Mouse (Mus musculus): ENCODE results near the gene Ntsr1. TPM values are rescaled to one million over a fixed set of nuclear protein-coding genes. Genes with fewer than 3 reads are reported as not detected.

The Ntsr1 gene
- total RNA-seq, 2 experiments from 2014 or later, result 6.4 to 8.2 TPM

GRCm38 (mm10) chr2:180556470-180556869, 56.7 kb downstream of the Ntsr1 start:
- no peak for DNase-seq (ENCODE audit: low spot score in 2 of 2)

GRCm38 (mm10) chr2:180560245-180560644, 60.5 kb downstream of the Ntsr1 start:
- no peak for DNase-seq (ENCODE audit: low spot score in 2 of 2)

GRCm38 (mm10) chr2:180562146-180562545, 62.4 kb downstream of the Ntsr1 start:
- DNase-seq (ENCODE audit: low spot score in 2 of 2), result no peak

- no peak for DNase-seq (ENCODE audit: low spot score in 2 of 2)
Observed at GRCm38 (mm10) chr2:180563296-180563695, 63.5 kb downstream of the Ntsr1 start.

- no peak for DNase-seq (ENCODE audit: low spot score in 2 of 2)
Observed at GRCm38 (mm10) chr2:180563841-180564240, 64.1 kb downstream of the Ntsr1 start.

- DNase-seq (ENCODE audit: low spot score in 2 of 2), result peak in 1 of 2 experiments; percentile 54
Observed at GRCm38 (mm10) chr2:180566240-180566913, 66.6 kb downstream of the Ntsr1 start.

GRCm38 (mm10) chr2:180569028-180569643, 69.4 kb downstream of the Ntsr1 start:
- no peak for DNase-seq (ENCODE audit: low spot score in 2 of 2)

GRCm38 (mm10) chr2:180576482-180576881, 76.7 kb downstream of the Ntsr1 start:
- DNase-seq (ENCODE audit: low spot score in 2 of 2), result no peak

- DNase-seq (ENCODE audit: low spot score in 2 of 2), result peak; percentile 69 to 86
Observed at GRCm38 (mm10) chr2:180578686-180579085, 78.9 kb downstream of the Ntsr1 start.

- no peak for DNase-seq (ENCODE audit: low spot score in 2 of 2)
Observed at GRCm38 (mm10) chr2:180581002-180581401, 81.2 kb downstream of the Ntsr1 start, which contains the start of gene Mrgbp. Mrgbp (plus strand) TSS chr2:180581304.

GRCm38 (mm10) chr2:180582481-180583153, 82.8 kb downstream of the Ntsr1 start:
- peak; percentile 97 to 99 for DNase-seq (ENCODE audit: low spot score in 2 of 2)

GRCm38 (mm10) chr2:180583154-180583507, 83.4 kb downstream of the Ntsr1 start:
- DNase-seq (ENCODE audit: low spot score in 2 of 2), result no peak

- DNase-seq (ENCODE audit: low spot score in 2 of 2), result no peak
Observed at GRCm38 (mm10) chr2:180588736-180589122, 89.0 kb downstream of the Ntsr1 start.

- peak; percentile 75 to 79 for DNase-seq (ENCODE audit: low spot score in 2 of 2)
Observed at GRCm38 (mm10) chr2:180589123-180589831, 89.5 kb downstream of the Ntsr1 start, which contains the start of gene Ogfr. Ogfr (plus strand) TSS chr2:180589245.

Other genes starting within 250 kb of the Ntsr1 start
- 100 to 1,000 TPM; 728 to 804 TPM for gene Rps21, start 242.6 kb upstream of the Ntsr1 start, total RNA-seq (2021)
- gene Cables2, start 226.5 kb upstream of the Ntsr1 start, total RNA-seq (2021), result 10 to 100 TPM; 30.5 to 33.7 TPM
- not detected for gene Rbbp8nl, start 210.1 kb upstream of the Ntsr1 start, total RNA-seq (2021)
- gene Gata5, start 165.3 kb upstream of the Ntsr1 start, total RNA-seq (2021), result not detected
- gene Slco4a1, start 43.7 kb upstream of the Ntsr1 start, total RNA-seq (2021), result 1 to 10 TPM; 1.7 to 2.4 TPM
- 10 to 100 TPM; 19.2 to 19.4 TPM for gene Mrgbp, start 81.3 kb downstream of the Ntsr1 start, total RNA-seq (2021)
- gene Ogfr, start 89.3 kb downstream of the Ntsr1 start, total RNA-seq (2021), result 10 to 100 TPM; 31.2 to 33.7 TPM
- 1 to 10 TPM; 3.5 to 4.4 TPM for gene Col9a3, start 97.8 kb downstream of the Ntsr1 start, total RNA-seq (2021)
- under 1 TPM; 0.30 to 0.37 TPM for gene Tcfl5, start 142.7 kb downstream of the Ntsr1 start, total RNA-seq (2021)
- 10 to 100 TPM; 56.2 to 59.1 TPM for gene Dido1, start 210.0 kb downstream of the Ntsr1 start, total RNA-seq (2021)
- gene Gid8, start 210.1 kb downstream of the Ntsr1 start, total RNA-seq (2021), result 10 to 100 TPM; 63.9 to 67.2 TPM
- gene Slc17a9, start 225.3 kb downstream of the Ntsr1 start, total RNA-seq (2021), result under 1 TPM; 0.26 to 0.37 TPM